Mouse (Mus musculus): ENCODE measurements at regions not wholly inside any gene's neighbourhood (a gene's known extent, or its start where the extent isn't known, plus 50 kb on each side); places are given as distances from the start of the nearest gene placed in this dataset.

DNA sequence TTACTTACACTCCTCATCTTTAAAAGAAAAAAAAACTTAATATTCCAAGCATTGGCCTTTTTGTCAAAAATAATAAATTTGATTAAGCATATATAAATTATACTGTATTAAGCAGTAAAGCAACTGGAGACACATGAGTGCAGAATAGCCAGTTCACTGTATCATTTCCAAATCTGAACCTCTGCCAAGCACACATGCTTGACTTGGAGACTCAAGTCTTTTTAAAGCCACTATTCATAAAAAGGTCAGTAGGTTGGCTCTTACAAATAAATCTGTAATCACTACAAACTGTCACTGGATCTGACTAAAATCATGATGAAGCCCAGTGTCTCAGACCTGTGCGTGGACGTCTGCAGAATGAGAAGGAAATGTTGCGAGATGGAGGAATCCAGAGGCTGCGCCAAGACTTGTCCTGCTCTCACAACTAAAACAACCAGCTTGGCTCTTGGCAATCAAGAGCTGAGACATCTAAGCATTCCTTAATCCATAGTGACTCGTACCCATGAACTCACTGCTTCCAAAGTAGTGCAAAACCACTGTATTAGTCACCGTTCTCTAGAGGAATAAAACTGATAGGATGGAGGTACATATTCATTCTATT, 195.8 kb upstream of the Map3k7 start:
- Histone ChIP-seq H3K27ac (replicated peaks) (no peak overlapping the region), H3K27me3 (ENCODE audit: control insufficient read depth, insufficient read depth, low read length) (no peaks in the 10 kb centered on the region), H3K4me1 (replicated peaks; ENCODE audit: control insufficient read depth, insufficient read depth) (no peaks in the 10 kb centered on the region), H3K36me3 (ENCODE audit: control insufficient read depth, insufficient read depth, low read length) (no peaks in the 10 kb centered on the region), H3K4me2 (replicated peaks; ENCODE audit: low read depth) (no peak overlapping the region), H3K9ac (ENCODE audit: low read length) (no peak overlapping the region), H3K9me3 (ENCODE audit: control insufficient read depth, low read length) (no peaks in the 10 kb centered on the region), H3K4me3 (ENCODE audit: low read depth, low read length) (no peak overlapping the region)
- 26% methylated on average over 6 of the region's 6 CpGs for WGBS
- ATAC-seq (ENCODE audit: low FRiP score, low TSS enrichment) (no peak; the same call in 1 of the 2 replicates), DNase-seq (ENCODE audit: low spot score) (no peak)
- TF ChIP-seq CTCF (IDR thresholded peaks at IDR 0.05; ENCODE audit: low read depth), result no peak
- no peak for TF ChIP-seq EP300 (optimal IDR thresholded peaks at IDR 0.05)

DNA sequence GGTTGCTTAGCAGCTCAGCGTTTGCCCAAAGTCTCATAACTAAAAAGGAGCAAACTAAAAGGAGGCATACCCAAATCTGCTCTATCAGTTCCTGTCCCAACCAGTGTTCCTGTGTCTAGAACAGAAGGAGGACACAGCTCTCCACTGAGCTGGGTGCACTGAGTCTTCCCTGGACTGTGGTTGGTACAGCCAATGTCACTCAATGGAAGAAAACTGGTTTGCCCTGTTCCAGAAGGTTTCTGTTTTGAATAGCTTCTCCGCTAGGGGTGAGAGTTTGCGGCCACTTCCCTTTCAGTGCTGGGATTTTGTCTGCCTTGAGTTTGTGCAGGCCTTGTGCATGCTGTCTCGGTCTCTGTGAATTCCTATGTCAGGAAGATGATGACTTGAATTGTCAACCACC, 194.6 kb upstream of the Map3k7 start:
- no peak for DNase-seq (ENCODE audit: low spot score)
- WGBS, result 60% methylated on average over 4 of the region's 4 CpGs

DNA sequence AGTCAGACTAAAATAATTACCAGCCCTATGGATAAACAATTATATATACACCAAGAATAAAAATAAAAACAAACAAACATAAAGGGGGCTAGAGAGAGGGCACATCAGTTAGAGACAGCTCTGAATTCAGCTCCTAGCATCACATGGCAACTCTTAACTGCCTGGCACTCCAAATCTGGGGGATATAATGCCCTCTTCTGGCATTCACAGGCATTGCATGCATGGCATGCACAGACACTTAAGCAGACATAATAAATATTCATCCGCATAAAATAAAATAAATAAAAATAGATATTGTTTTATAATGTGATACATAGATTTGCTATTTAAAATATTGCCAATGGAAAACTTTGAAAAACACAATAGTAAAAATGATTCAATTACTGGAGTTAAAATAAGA, 177.6 kb upstream of the Map3k7 start:
- Histone ChIP-seq H3K9me3 (ENCODE audit: control insufficient read depth, low read length) (no peaks in the 10 kb centered on the region), H3K4me3 (ENCODE audit: low read depth, low read length) (no peak overlapping the region), H3K9ac (ENCODE audit: low read length) (no peak overlapping the region), H3K27ac (replicated peaks) (no peak overlapping the region), H3K4me1 (replicated peaks; ENCODE audit: control insufficient read depth, insufficient read depth) (no peaks in the 10 kb centered on the region), H3K36me3 (ENCODE audit: control insufficient read depth, insufficient read depth, low read length) (no peaks in the 10 kb centered on the region), H3K4me2 (replicated peaks; ENCODE audit: low read depth) (no peak overlapping the region), H3K27me3 (ENCODE audit: control insufficient read depth, insufficient read depth, low read length) (no peaks in the 10 kb centered on the region)
- WGBS, result 81% methylated on average over 1 of the region's 1 CpGs
- no peak for ATAC-seq (ENCODE audit: low FRiP score, low TSS enrichment)
- TF ChIP-seq CTCF (IDR thresholded peaks at IDR 0.05; ENCODE audit: low read depth), result peak; percentile 56
- no peak for TF ChIP-seq EP300 (optimal IDR thresholded peaks at IDR 0.05)
- DNase-seq (ENCODE audit: low spot score), result no peak

More for the DNA sequence above, 194.6 kb upstream of the Map3k7 start:
- no peak overlapping the region for H3K27ac ChIP-seq (replicated peaks)
- no peak overlapping the region for H3K9ac ChIP-seq (ENCODE audit: low read length)
- H3K4me1 ChIP-seq (replicated peaks; ENCODE audit: control insufficient read depth, insufficient read depth), result no peaks in the 10 kb centered on the region
- no peak for ATAC-seq (ENCODE audit: low FRiP score, low TSS enrichment)
- no peak overlapping the region for H3K4me3 ChIP-seq (ENCODE audit: low read depth, low read length)
- no peak overlapping the region for H3K4me2 ChIP-seq (replicated peaks; ENCODE audit: low read depth)
- TF ChIP-seq CTCF (IDR thresholded peaks at IDR 0.05; ENCODE audit: low read depth), result peak; percentile 33; the same call in 1 of the 2 replicates
- TF ChIP-seq EP300 (optimal IDR thresholded peaks at IDR 0.05), result no peak
- no peaks in the 10 kb centered on the region for H3K27me3 ChIP-seq (ENCODE audit: control insufficient read depth, insufficient read depth, low read length)
- H3K36me3 ChIP-seq (ENCODE audit: control insufficient read depth, insufficient read depth, low read length), result no peaks in the 10 kb centered on the region
- H3K9me3 ChIP-seq (ENCODE audit: control insufficient read depth, low read length), result no peaks in the 10 kb centered on the region

DNA sequence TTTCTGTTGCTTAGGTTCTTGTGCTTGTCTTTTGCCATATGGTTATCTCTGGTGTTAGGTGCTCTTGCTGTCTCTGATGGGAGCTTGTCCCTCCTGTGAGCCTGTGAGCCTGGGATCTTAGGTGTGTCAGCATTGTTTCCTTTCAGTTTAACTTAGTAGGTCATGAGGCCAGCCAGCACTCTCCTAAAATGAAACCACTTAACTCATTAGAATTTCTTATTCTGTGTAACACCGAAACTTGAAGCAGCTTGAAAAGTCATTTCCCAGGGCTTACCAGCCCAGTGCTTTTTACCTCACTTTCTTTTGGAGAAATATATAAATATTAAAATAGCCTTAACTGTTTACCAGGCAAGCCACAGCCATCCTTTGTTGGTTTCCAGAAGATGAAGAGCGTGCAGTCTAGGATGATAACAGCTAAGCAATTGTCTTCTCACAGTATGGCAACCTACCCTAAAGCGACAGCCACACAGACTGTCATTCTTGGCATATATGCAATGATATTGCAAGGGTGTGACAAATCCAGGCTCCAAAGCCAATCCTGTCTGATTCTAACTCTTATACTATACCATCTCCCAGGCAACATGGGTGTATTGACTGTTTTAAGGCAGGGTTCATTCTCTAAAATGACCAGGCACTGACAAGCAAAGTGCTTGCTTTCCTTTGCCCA, 146.2 kb upstream of the Map3k7 start:
- Histone ChIP-seq H3K36me3 (ENCODE audit: control insufficient read depth, insufficient read depth, low read length) (no peaks in the 10 kb centered on the region), H3K27ac (replicated peaks) (no peak overlapping the region), H3K4me3 (ENCODE audit: low read depth, low read length) (no peak overlapping the region), H3K9me3 (ENCODE audit: control insufficient read depth, low read length) (no peaks in the 10 kb centered on the region), H3K4me1 (replicated peaks; ENCODE audit: control insufficient read depth, insufficient read depth) (no peaks in the 10 kb centered on the region), H3K27me3 (ENCODE audit: control insufficient read depth, insufficient read depth, low read length) (no peaks in the 10 kb centered on the region), H3K4me2 (replicated peaks; ENCODE audit: low read depth) (no peak overlapping the region), H3K9ac (ENCODE audit: low read length) (no peak overlapping the region)
- 90% methylated on average over 3 of the region's 3 CpGs for WGBS
- DNase-seq (ENCODE audit: low spot score), result no peak
- TF ChIP-seq CTCF (IDR thresholded peaks at IDR 0.05; ENCODE audit: low read depth), result no peak
- TF ChIP-seq EP300 (optimal IDR thresholded peaks at IDR 0.05), result no peak
- no peak for ATAC-seq (ENCODE audit: low FRiP score, low TSS enrichment)

DNA sequence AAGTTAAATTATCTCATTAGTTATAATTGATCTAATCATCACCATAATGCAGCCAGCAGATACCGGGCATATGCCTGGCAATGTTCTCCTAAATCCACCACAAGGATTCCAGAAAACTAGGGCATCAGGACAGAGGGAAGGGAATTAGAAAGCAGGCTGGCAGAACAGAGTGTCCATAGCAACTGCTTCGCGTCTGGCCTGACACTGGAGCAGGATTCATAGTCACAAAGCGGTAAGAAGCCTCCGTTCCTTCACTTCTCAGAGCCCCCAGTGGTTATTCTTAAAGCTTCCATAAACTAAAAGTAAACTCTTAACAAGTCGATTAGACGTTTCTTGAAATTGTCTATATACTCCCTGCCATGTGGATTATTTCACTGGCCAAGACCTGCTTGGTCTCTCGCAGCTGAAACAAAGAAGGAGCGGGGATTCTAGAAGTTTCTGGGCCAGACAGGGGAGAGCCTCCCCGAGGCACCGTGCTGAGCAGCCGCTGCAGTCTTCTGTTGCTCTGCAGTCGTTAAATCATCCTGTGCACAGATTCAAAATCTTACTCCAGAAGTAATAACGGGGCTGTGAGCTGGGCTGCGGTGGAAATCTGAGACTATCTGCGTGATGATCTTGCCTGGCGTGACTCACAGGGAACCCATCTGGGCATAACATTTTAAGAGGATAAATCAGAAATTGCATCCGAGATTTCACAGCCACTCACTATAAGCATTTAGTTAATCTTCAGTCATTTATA, 144.2 kb upstream of the Map3k7 start:
- Histone ChIP-seq H3K27ac (replicated peaks) (no peak overlapping the region), H3K36me3 (ENCODE audit: control insufficient read depth, insufficient read depth, low read length) (no peaks in the 10 kb centered on the region), H3K9ac (ENCODE audit: low read length) (no peak overlapping the region), H3K27me3 (ENCODE audit: control insufficient read depth, insufficient read depth, low read length) (no peaks in the 10 kb centered on the region), H3K4me1 (replicated peaks; ENCODE audit: control insufficient read depth, insufficient read depth) (no peaks in the 10 kb centered on the region), H3K4me3 (ENCODE audit: low read depth, low read length) (no peak overlapping the region), H3K9me3 (ENCODE audit: control insufficient read depth, low read length) (no peaks in the 10 kb centered on the region), H3K4me2 (replicated peaks; ENCODE audit: low read depth) (peak overlapping the region; percentile 8; the same call in 1 of the 2 replicates)
- no peak for TF ChIP-seq EP300 (optimal IDR thresholded peaks at IDR 0.05)
- no peak for TF ChIP-seq CTCF (IDR thresholded peaks at IDR 0.05; ENCODE audit: low read depth)
- no peak for ATAC-seq (ENCODE audit: low FRiP score, low TSS enrichment)
- no peak for DNase-seq (ENCODE audit: low spot score)
- 44% methylated on average over 18 of the region's 18 CpGs for WGBS
